Mouse (Mus musculus): ENCODE measurements around the gene Acap2. TPM values are rescaled to one million over a fixed set of nuclear protein-coding genes. Genes with fewer than 3 reads are reported as not detected.

Gene Acap2
- total and polyA plus RNA-seq, 2 experiments from 2014 or later = 10.9 to 26.7 TPM

DNA sequence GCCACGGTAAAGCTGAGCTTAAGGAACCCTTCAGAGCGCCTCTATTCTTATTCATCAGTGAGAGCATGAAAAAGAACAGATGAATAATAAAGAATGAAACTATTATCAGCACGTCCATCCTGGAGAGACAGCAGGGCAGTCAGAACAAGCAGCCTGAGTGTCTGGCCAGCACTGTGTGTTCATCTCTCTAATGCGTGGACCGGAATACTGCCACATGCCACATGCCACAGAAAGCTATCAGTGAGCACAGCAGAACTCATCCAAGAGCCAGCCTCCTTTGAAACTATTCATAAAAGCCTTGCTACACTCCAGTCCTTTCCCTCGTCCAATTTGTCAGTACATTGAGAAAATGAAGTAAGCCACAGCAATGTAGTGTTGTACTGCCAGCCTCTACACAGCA lies 107.0 kb downstream of the Acap2 start:
- H3K4me3 ChIP-seq (ENCODE audit: low read depth, low read length) = no peak overlapping the region
- 39% methylated on average over 6 of the region's 6 CpGs for WGBS
- no peaks in the 10 kb centered on the region for H3K4me1 ChIP-seq (ENCODE audit: insufficient read depth, low read length)
- no peak overlapping the region for H3K4me2 ChIP-seq (ENCODE audit: low read depth, low read length, poor library complexity, severe bottlenecking)
- H3K27ac ChIP-seq (ENCODE audit: low read depth, low read length) = no peak overlapping the region
- no peaks in the 10 kb centered on the region for H3K27me3 ChIP-seq (ENCODE audit: insufficient read depth, low read length)
- no peak overlapping the region for H3K9ac ChIP-seq (replicated peaks; ENCODE audit: low read length, poor library complexity, severe bottlenecking)
- TF ChIP-seq CTCF (IDR thresholded peaks at IDR 0.05) = no peak
- H3K9me3 ChIP-seq (ENCODE audit: low read length) = no peaks in the 10 kb centered on the region
- H3K36me3 ChIP-seq (ENCODE audit: insufficient read depth, low read length) = peaks cover 6% of the 10 kb centered on the region
- ATAC-seq (ENCODE audit: low FRiP score) (no peak), DNase-seq (ENCODE audit: low spot score) (peak; percentile 14)

DNA sequence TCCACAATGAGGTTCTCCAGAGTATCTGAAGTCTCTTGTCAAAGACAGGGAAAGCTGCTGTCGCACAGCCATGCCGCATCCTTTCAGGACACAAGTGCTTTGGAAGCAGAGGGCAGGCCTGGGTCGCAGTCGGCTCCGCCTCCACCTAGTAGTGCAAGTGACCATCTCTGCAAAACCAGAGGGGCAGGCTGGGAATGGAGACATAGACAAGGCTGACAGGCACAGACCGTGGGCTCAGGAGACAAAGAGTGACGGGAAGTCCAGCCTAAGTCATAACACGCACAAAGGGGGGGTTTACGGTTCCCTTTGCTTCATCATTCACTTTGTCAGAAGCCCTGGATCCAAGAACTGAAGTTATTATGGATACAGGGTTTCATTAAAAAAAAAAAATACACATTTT lies 107.9 kb downstream of the Acap2 start:
- Histone ChIP-seq H3K4me1 (ENCODE audit: insufficient read depth, low read length) (no peaks in the 10 kb centered on the region), H3K27me3 (ENCODE audit: insufficient read depth, low read length) (no peaks in the 10 kb centered on the region), H3K36me3 (ENCODE audit: insufficient read depth, low read length) (0 out of 2 replicates have a peak, but pooled peaks cover 3% of the 10 kb centered on the region), H3K9me3 (ENCODE audit: low read length) (no peaks in the 10 kb centered on the region), H3K4me2 (ENCODE audit: low read depth, low read length, poor library complexity, severe bottlenecking) (no peak overlapping the region), H3K9ac (replicated peaks; ENCODE audit: low read length, poor library complexity, severe bottlenecking) (no peak overlapping the region), H3K4me3 (ENCODE audit: low read depth, low read length) (no peak overlapping the region), H3K27ac (ENCODE audit: low read depth, low read length) (no peak overlapping the region)
- 39% methylated on average over 9 of the region's 9 CpGs for WGBS
- TF ChIP-seq CTCF (IDR thresholded peaks at IDR 0.05) = no peak
- no peak for ATAC-seq (ENCODE audit: low FRiP score)
- no peak for DNase-seq (ENCODE audit: low spot score)

DNA sequence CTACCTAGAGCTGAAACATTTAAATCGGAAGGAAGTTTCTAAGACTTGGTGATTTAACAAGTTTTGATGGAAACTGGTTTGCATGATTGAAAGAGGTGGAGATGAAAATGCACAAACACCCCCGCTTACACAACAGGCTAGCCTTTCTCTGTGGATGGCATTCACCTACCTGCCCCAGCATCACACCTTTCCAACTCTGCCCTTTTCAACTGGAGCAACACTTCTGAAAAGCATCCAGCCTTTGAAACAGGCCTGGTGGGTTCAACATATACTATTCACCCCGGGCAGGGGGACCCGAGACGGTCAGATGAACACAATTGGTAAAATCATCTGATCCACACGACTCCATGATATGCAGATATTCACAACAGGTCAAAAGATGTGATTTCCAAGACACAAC lies 119.2 kb downstream of the Acap2 start:
- Histone ChIP-seq H3K4me3 (ENCODE audit: low read depth, low read length) (no peak overlapping the region), H3K27ac (ENCODE audit: low read depth, low read length) (no peak overlapping the region), H3K36me3 (ENCODE audit: insufficient read depth, low read length) (0 out of 2 replicates have a peak, but pooled peaks cover 2% of the 10 kb centered on the region), H3K4me2 (ENCODE audit: low read depth, low read length, poor library complexity, severe bottlenecking) (peak overlapping the region; percentile 60), H3K27me3 (ENCODE audit: insufficient read depth, low read length) (no peaks in the 10 kb centered on the region), H3K9me3 (ENCODE audit: low read length) (no peaks in the 10 kb centered on the region), H3K9ac (replicated peaks; ENCODE audit: low read length, poor library complexity, severe bottlenecking) (no peak overlapping the region), H3K4me1 (ENCODE audit: insufficient read depth, low read length) (peaks cover 6% of the 10 kb centered on the region; the same call in 1 of the 2 replicates)
- WGBS = 65% methylated on average over 6 of the region's 6 CpGs
- DNase-seq (ENCODE audit: low spot score) (no peak), ATAC-seq (ENCODE audit: low FRiP score) (no peak)
- TF ChIP-seq CTCF (IDR thresholded peaks at IDR 0.05) = no peak

DNA sequence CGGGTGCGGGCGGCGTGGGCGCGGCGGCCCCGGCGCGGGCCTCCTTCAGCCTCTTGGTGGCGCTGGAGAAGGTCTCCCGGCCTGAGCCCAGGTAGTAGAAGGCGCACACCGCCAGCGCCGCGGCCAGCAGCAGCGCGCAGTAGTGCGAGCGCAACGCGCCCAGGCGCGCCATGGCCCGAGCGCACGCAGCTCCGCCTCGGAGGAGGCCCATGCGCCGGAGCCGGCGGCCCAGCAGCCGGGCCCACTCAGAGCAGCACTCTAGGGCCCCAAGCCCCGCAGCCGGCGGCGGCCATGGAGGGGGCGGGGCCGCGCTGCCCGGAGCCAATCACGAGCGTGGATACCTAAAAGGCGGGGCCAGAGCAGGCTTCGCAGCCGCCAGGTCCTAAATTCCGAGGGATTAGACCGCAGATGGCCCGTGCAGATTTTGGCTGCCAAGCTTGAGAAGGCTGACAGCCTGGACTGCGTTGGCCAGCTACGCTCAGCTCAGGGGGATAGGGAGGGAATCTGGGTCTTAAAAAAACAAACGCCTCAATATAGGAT lies 119.8 kb downstream of the Acap2 start, which contains the start of gene Xxylt1:
TSS of gene Xxylt1 (minus strand) at position 308 of the 540 bp plus-strand sequence.
- WGBS = 0% methylated on average over 53 of the region's 54 CpGs
- H3K4me3 ChIP-seq (ENCODE audit: low read depth, low read length) = peak within 1 kb of the TSS; percentile 82
- H3K9me3 ChIP-seq (ENCODE audit: low read length) = no peaks in the 10 kb centered on the region
- ATAC-seq (ENCODE audit: low FRiP score) = peak; percentile 98
- peak; percentile 42; the same call in 1 of the 2 replicates for TF ChIP-seq CTCF (IDR thresholded peaks at IDR 0.05)
- peak; percentile 97 for DNase-seq (ENCODE audit: low spot score)
- peak within 1 kb of the TSS; percentile 60 for H3K4me2 ChIP-seq (ENCODE audit: low read depth, low read length, poor library complexity, severe bottlenecking)
- peak within 1 kb of the TSS; percentile 77 for H3K27ac ChIP-seq (ENCODE audit: low read depth, low read length)
- peak within 1 kb of the TSS; percentile 72 for H3K9ac ChIP-seq (replicated peaks; ENCODE audit: low read length, poor library complexity, severe bottlenecking)
- H3K4me1 ChIP-seq (ENCODE audit: insufficient read depth, low read length) = peaks cover 6% of the 10 kb centered on the region; the same call in 1 of the 2 replicates
- H3K36me3 ChIP-seq (ENCODE audit: insufficient read depth, low read length) = 0 out of 2 replicates have a peak, but pooled peaks cover 2% of the 10 kb centered on the region
- no peaks in the 10 kb centered on the region for H3K27me3 ChIP-seq (ENCODE audit: insufficient read depth, low read length)

DNA sequence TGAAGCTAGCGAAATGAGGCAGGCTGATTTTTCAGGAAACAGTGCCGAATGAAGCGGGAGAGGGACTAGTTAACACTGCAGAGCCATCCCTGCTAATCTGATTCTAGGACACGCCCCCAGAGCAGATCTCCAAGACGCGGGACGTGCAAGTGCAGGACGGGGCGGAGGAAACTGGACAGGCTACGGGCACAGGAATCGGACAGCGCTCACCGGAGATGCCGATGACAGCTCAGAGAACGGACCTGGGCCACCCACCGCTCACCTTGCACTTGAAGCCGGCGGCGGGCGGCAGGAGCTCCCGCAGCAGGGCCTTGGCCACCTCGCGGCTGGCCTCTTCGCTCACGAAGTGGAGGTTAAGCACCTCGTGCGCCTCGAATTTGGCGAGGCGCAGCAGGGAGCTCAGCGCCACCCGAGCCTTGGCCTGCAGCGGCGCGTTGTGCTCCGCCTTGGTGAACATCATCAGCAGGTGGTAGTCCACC lies 120.4 kb downstream of the Acap2 start:
- under 1% methylated on average over 32 of the region's 36 CpGs for WGBS
- Histone ChIP-seq H3K9ac (replicated peaks; ENCODE audit: low read length, poor library complexity, severe bottlenecking) (peak overlapping the region; percentile 72), H3K4me3 (ENCODE audit: low read depth, low read length) (peak overlapping the region; percentile 82), H3K9me3 (ENCODE audit: low read length) (no peaks in the 10 kb centered on the region), H3K27ac (ENCODE audit: low read depth, low read length) (peak overlapping the region; percentile 77), H3K27me3 (ENCODE audit: insufficient read depth, low read length) (no peaks in the 10 kb centered on the region), H3K36me3 (ENCODE audit: insufficient read depth, low read length) (0 out of 2 replicates have a peak, but pooled peaks cover 2% of the 10 kb centered on the region), H3K4me1 (ENCODE audit: insufficient read depth, low read length) (peaks cover 6% of the 10 kb centered on the region; the same call in 1 of the 2 replicates), H3K4me2 (ENCODE audit: low read depth, low read length, poor library complexity, severe bottlenecking) (peak overlapping the region; percentile 60)
- no peak for TF ChIP-seq CTCF (IDR thresholded peaks at IDR 0.05)
- DNase-seq (ENCODE audit: low spot score) (peak; percentile 78), ATAC-seq (ENCODE audit: low FRiP score) (peak; percentile 75)

DNA sequence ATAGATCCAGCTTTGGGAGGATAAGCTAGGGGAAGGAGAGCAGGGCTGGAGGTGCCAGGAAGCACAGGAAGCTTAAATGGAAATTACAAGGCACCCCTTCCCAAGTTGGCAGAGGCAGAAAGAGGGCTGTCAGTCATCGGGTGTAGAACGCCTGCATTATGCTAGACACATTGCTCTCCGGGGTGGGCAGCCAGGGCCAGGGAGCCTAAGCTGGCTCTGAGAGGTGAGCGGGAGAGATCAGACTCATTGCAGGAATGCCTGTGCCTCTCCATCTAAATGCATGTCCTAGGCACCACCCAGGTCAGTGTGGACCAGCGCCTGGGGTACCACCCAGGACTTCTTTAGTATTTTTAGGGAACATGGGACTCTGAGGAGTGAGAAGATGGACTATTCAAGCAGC lies 123.6 kb downstream of the Acap2 start:
- no peak overlapping the region for H3K4me3 ChIP-seq (ENCODE audit: low read depth, low read length)
- H3K36me3 ChIP-seq (ENCODE audit: insufficient read depth, low read length) = 0 out of 2 replicates have a peak, but pooled peaks cover 2% of the 10 kb centered on the region
- no peak overlapping the region for H3K9ac ChIP-seq (replicated peaks; ENCODE audit: low read length, poor library complexity, severe bottlenecking)
- no peaks in the 10 kb centered on the region for H3K27me3 ChIP-seq (ENCODE audit: insufficient read depth, low read length)
- peaks cover 6% of the 10 kb centered on the region; the same call in 1 of the 2 replicates for H3K4me1 ChIP-seq (ENCODE audit: insufficient read depth, low read length)
- TF ChIP-seq CTCF (IDR thresholded peaks at IDR 0.05) = no peak
- H3K9me3 ChIP-seq (ENCODE audit: low read length) = no peaks in the 10 kb centered on the region
- H3K27ac ChIP-seq (ENCODE audit: low read depth, low read length) = no peak overlapping the region
- DNase-seq (ENCODE audit: low spot score) (no peak), ATAC-seq (ENCODE audit: low FRiP score) (no peak)
- WGBS = 98% methylated on average over 5 of the region's 5 CpGs
- no peak overlapping the region for H3K4me2 ChIP-seq (ENCODE audit: low read depth, low read length, poor library complexity, severe bottlenecking)
